Mouse (Mus musculus) ovary, postnatal 36 days (tissue): Measurements from ENCODE around the gene Smpx.
A peak's percentile ranks its signal among the peaks of the same experiment; 100 is the strongest.

Source experiments
- DNase-seq: peaks from one replicate; pipeline ENCODE4 v3.0.0; 2022; ENCODE audit warnings: low spot score, mixed read lengths

Gene Smpx

GRCm38 (mm10) chrX:157698862-157699261, at the start of gene Smpx:
Gene Smpx, plus strand, starts transcription at chrX:157698910.
- DNase-seq = no peak

GRCm38 (mm10) chrX:157655047-157655446, 43.7 kb upstream of the Smpx start:
- no peak for DNase-seq

- DNase-seq = no peak
Observed at GRCm38 (mm10) chrX:157657356-157657755, 41.4 kb upstream of the Smpx start.

GRCm38 (mm10) chrX:157671820-157672219, 26.9 kb upstream of the Smpx start:
- no peak for DNase-seq

GRCm38 (mm10) chrX:157674667-157675350, 23.9 kb upstream of the Smpx start:
- DNase-seq = no peak

- DNase-seq = no peak
Observed at GRCm38 (mm10) chrX:157691186-157691585, 7.5 kb upstream of the Smpx start.

GRCm38 (mm10) chrX:157697591-157698135, 1.0 kb upstream of the Smpx start:
- DNase-seq = no peak

- DNase-seq = no peak
Observed at GRCm38 (mm10) chrX:157707236-157707635, 8.5 kb downstream of the Smpx start.

- no peak for DNase-seq
Observed at GRCm38 (mm10) chrX:157708616-157709280, 10.0 kb downstream of the Smpx start.

- no peak for DNase-seq
Observed at GRCm38 (mm10) chrX:157719907-157720306, 21.2 kb downstream of the Smpx start.

- DNase-seq = no peak
Observed at GRCm38 (mm10) chrX:157730622-157731341, 32.1 kb downstream of the Smpx start.

- peak; percentile 40 for DNase-seq
Observed at GRCm38 (mm10) chrX:157731658-157732314, 33.1 kb downstream of the Smpx start.

GRCm38 (mm10) chrX:157732346-157732745, 33.6 kb downstream of the Smpx start:
- DNase-seq = no peak

GRCm38 (mm10) chrX:157733836-157734235, 35.1 kb downstream of the Smpx start:
- DNase-seq = no peak

GRCm38 (mm10) chrX:157734341-157734740, 35.6 kb downstream of the Smpx start:
- no peak for DNase-seq

- DNase-seq = no peak
Observed at GRCm38 (mm10) chrX:157747815-157748544, 49.3 kb downstream of the Smpx start.

- DNase-seq = no peak
Observed at GRCm38 (mm10) chrX:157754559-157754958, 55.8 kb downstream of the Smpx start.

GRCm38 (mm10) chrX:157762542-157762941, 63.8 kb downstream of the Smpx start:
- DNase-seq = no peak

- no peak for DNase-seq
Observed at GRCm38 (mm10) chrX:157801669-157802068, 103.0 kb downstream of the Smpx start.
